Mouse (Mus musculus): ENCODE data around the gene S1pr4.

GRCm38 (mm10) chr10:81495151-81495550 lies 4.8 kb downstream of the S1pr4 start:
- no peak for TF ChIP-seq CTCF (IDR thresholded peaks at IDR 0.05; ENCODE audit: low read depth)
- no peak for TF ChIP-seq EP300 (optimal IDR thresholded peaks at IDR 0.05)
